Mouse (Mus musculus) stomach, embryonic 16.5 days (tissue): ENCODE measurements around the gene Spon1. TPM values are rescaled to one million over a fixed set of nuclear protein-coding genes. Genes with fewer than 3 reads are reported as not detected.

Experiments
- ATAC-seq: fragments of 200-750 bp; cut with Nextera tagmentation; 2 replicates; pipeline ENCODE4 v1.8.0; 2017; ENCODE audit warnings: moderate number of reproducible peaks, moderate TSS enrichment; ENCODE audit not compliant: insufficient read depth, low FRiP score
- H3K27ac ChIP-seq: fragments of 300-500 bp; sonication (generic); 2 replicates; pipeline ENCODE4 v1.5.1; 2014; ENCODE audit warnings: low read length
- H3K27me3 ChIP-seq: fragments of 300-500 bp; sonication (generic); 2 replicates; pipeline ENCODE4 v1.6.1; 2014; ENCODE audit warnings: low read length, control low read depth, mixed read lengths; ENCODE audit not compliant: control insufficient read depth, insufficient read depth
- H3K36me3 ChIP-seq: fragments of 300-500 bp; sonication (generic); 2 replicates; pipeline ENCODE4 v1.6.1; 2014; ENCODE audit warnings: low read length; ENCODE audit not compliant: control insufficient read depth, insufficient read depth
- H3K4me1 ChIP-seq: fragments of 300-500 bp; sonication (generic); 2 replicates; pipeline ENCODE4 v1.6.1; 2014; ENCODE audit warnings: low read length, control low read depth, mixed read lengths; ENCODE audit not compliant: control insufficient read depth, insufficient read depth
- H3K4me2 ChIP-seq: fragments of 300-500 bp; sonication (generic); 2 replicates; pipeline ENCODE4 v1.6.1; 2014; ENCODE audit warnings: low read depth, low read length, mixed read lengths
- H3K4me3 ChIP-seq: fragments of 300-500 bp; sonication (generic); replicated peaks from 2 replicates; pipeline ENCODE4 v1.5.1; 2014; ENCODE audit warnings: mild to moderate bottlenecking, low read length
- H3K9ac ChIP-seq: fragments of 300-500 bp; sonication (generic); 2 replicates; pipeline ENCODE4 v1.6.1; 2014; ENCODE audit warnings: low read length
- H3K9me3 ChIP-seq: fragments of 300-500 bp; sonication (generic); replicated peaks from 2 replicates; pipeline ENCODE4 v1.6.1; 2016; ENCODE audit warnings: low read length, control low read depth; ENCODE audit not compliant: control insufficient read depth
- WGBS: fragments of 180-500 bp; shearing (Covaris S2); extraction: QIAGEN DNeasy Blood & Tissue Kit; methylation state at CpG from one replicate; pipeline ENCODE4 v1.1.7; 2014; 5-methylcytosine and 5-hydroxymethylcytosine counted together
- polyA plus RNA-seq: library from polyadenylated mRNA; unstranded; fragments of >200 nt; fragmentation: Nextera tagmentation; extraction: Ambion mirVana; gene quantifications from 2 replicates; pipeline ENCODE4 v1.2.1, GENCODE M21; 2015

Gene Spon1
- polyA plus RNA-seq, 1 experiment from 2014 or later: 17.8 TPM

DNA sequence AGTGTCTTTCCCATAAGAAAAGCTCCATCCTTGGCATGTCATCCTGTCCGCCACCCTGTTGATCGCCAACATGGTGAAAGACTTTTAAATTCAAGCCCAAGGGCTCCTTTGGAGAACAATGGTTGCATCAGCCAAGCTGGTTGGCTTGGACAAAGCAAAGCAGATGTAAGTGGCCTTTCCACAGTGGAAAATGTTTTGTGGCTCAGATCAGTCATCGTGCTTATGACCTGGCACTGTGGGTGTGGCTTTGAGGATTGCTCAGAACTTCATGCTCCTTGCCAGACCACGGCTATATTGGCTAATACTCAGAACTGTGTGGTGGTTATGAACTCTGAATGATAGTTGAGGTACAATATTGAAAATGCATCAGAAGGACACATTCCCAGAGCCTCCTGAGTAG is 96.2 kb downstream of the Spon1 start:
- no peak overlapping the region for H3K27ac ChIP-seq
- 88% methylated on average over 4 of the region's 4 CpGs for WGBS
- no peaks in the 10 kb centered on the region for H3K4me1 ChIP-seq
- no peak overlapping the region for H3K9ac ChIP-seq
- ATAC-seq: no peak
- H3K9me3 ChIP-seq: no peaks in the 10 kb centered on the region
- H3K36me3 ChIP-seq: no peaks in the 10 kb centered on the region
- H3K4me2 ChIP-seq: no peak overlapping the region
- no peaks in the 10 kb centered on the region for H3K27me3 ChIP-seq
- H3K4me3 ChIP-seq: no peak overlapping the region

DNA sequence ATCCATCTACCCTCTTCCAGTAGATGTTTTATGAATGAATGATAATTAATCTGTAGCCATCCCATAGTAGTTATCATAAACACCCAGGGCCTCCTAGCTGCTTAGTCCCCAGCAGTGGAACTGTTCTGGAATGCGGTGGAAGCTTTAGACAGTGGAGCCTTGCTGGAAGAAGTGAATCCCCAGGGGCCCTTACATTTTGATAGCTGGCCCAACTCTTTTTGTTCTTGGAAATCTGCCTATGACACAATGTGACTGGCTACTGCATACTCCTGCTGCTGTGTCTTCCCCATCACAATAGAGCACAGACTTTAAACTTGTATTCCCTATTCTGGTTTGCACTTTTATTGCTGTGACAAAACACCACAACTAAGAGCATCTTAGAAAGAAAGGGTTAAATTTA is 107.0 kb downstream of the Spon1 start:
- ATAC-seq: no peak
- no peaks in the 10 kb centered on the region for H3K27me3 ChIP-seq
- H3K9me3 ChIP-seq: no peaks in the 10 kb centered on the region
- H3K4me1 ChIP-seq: no peaks in the 10 kb centered on the region
- H3K9ac ChIP-seq: no peak overlapping the region
- H3K4me2 ChIP-seq: no peak overlapping the region
- no peak overlapping the region for H3K4me3 ChIP-seq
- H3K36me3 ChIP-seq: no peaks in the 10 kb centered on the region
- no peak overlapping the region for H3K27ac ChIP-seq
- WGBS: 97% methylated on average over 1 of the region's 1 CpGs

DNA sequence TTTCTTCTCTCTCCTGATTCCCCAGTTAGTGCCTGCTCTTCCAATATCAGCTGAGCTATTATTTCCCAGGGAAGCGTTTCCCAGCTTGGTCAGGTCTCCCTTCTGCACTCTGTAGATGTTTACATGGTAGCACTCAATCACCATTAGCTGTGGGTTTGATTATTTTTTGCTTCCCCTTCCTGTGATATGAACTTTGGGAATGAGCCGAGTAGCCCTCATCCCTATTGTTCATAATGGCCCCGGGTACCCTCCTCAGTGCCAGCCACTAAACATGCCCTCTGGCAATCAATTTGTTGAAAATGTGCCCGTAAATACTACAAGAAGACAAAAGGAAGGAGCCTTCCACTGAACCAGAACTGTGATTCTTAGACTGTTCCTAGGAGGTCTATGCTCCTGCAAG is 111.7 kb downstream of the Spon1 start:
- Histone ChIP-seq H3K27me3 (no peaks in the 10 kb centered on the region), H3K4me3 (no peak overlapping the region), H3K4me2 (no peak overlapping the region), H3K9ac (no peak overlapping the region), H3K27ac (no peak overlapping the region), H3K9me3 (no peaks in the 10 kb centered on the region), H3K4me1 (no peaks in the 10 kb centered on the region), H3K36me3 (no peaks in the 10 kb centered on the region)
- no peak for ATAC-seq
- WGBS: 70% methylated on average over 4 of the region's 4 CpGs

DNA sequence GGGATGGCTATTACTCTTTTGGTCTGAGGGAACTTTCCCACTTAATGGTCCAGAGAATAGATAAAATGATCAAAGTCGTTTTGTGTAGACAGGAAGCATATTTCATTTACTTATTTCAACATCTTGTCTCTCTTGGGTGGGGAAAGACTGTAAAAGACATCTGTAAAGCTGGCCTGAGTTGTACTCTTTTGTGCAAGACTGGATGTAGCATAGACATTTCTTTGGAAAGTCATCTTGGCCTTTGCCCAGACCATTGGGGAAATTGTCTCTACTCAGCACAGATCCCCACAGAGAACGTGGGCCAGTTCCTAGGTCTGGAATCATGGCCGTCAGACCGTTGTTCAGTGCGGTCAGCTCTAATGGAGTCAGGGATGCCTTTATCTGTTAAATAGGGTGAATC is 112.1 kb downstream of the Spon1 start:
- H3K9ac ChIP-seq: no peak overlapping the region
- no peaks in the 10 kb centered on the region for H3K9me3 ChIP-seq
- H3K4me1 ChIP-seq: no peaks in the 10 kb centered on the region
- H3K4me2 ChIP-seq: no peak overlapping the region
- WGBS: 77% methylated on average over 5 of the region's 5 CpGs
- H3K36me3 ChIP-seq: no peaks in the 10 kb centered on the region
- H3K27me3 ChIP-seq: no peaks in the 10 kb centered on the region
- no peak for ATAC-seq
- no peak overlapping the region for H3K27ac ChIP-seq
- H3K4me3 ChIP-seq: no peak overlapping the region

DNA sequence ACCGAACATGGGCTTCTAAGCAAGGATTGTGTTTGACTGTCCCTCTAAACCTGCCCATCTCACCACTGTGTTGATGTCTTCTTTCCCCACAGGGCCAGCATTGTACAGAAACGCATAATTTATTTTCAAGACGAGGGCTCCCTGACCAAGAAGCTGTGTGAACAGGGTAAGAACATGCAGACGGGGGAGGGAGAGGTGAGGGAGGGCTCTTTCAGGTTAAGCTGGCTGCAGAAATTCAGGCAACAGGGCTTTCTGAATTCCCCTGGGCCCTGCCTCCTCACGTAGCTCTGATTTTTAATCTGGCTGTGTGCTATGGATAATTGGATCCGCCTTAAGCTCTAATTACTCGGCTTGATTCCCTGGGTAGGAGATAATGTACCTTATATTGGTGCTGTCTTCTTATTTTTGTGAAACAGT is 113.3 kb downstream of the Spon1 start:
- no peak overlapping the region for H3K4me3 ChIP-seq
- no peak overlapping the region for H3K9ac ChIP-seq
- H3K27me3 ChIP-seq: no peaks in the 10 kb centered on the region
- no peaks in the 10 kb centered on the region for H3K4me1 ChIP-seq
- H3K9me3 ChIP-seq: no peaks in the 10 kb centered on the region
- no peak for ATAC-seq
- no peak overlapping the region for H3K27ac ChIP-seq
- 74% methylated on average over 7 of the region's 7 CpGs for WGBS
- H3K4me2 ChIP-seq: no peak overlapping the region
- H3K36me3 ChIP-seq: no peaks in the 10 kb centered on the region

DNA sequence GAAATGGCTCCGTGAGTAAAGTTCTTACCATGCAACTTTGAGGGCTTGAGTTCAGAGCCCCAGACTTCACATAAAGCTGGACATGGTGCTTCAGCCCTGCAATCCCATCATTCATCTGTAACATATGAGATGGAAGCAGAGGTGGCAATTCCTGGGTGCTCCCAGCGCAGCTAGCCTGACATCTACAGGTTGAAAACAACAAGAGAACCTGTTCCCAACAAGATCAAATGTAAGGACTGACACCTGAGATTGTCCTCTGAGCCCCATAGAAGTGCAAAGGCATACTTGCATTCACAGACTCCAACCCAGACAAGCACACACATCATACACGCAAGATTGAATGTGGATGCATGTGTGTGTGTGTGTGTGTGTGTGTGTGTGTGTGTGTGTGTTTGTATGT is 114.2 kb downstream of the Spon1 start:
- H3K9me3 ChIP-seq: no peaks in the 10 kb centered on the region
- no peak overlapping the region for H3K4me3 ChIP-seq
- no peaks in the 10 kb centered on the region for H3K4me1 ChIP-seq
- no peak overlapping the region for H3K27ac ChIP-seq
- no peak overlapping the region for H3K9ac ChIP-seq
- no peaks in the 10 kb centered on the region for H3K36me3 ChIP-seq
- ATAC-seq: no peak
- H3K4me2 ChIP-seq: no peak overlapping the region
- WGBS: 88% methylated on average over 3 of the region's 3 CpGs
- no peaks in the 10 kb centered on the region for H3K27me3 ChIP-seq

DNA sequence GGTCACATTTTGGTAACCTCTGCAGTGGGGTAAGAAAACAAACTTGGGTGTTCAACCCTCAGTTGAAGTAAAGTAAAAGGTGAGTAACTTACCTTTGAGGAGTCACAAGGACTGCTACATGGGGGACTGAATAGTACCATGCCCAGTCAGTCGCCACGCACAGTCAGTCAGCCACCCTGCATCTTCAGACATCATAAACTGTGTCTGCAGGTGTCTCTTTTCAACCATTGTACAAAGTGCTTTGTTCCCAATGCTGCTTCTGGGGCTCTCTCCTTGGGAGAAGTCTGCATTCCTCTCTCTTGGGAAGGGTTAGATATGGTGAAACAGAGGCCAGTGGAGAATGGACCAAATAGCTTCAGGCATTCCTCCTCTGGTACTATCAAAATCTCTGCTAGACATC is 125.0 kb downstream of the Spon1 start:
- Histone ChIP-seq H3K9me3 (no peaks in the 10 kb centered on the region), H3K4me3 (no peak overlapping the region), H3K36me3 (no peaks in the 10 kb centered on the region), H3K4me2 (no peak overlapping the region), H3K4me1 (no peaks in the 10 kb centered on the region), H3K27me3 (no peaks in the 10 kb centered on the region), H3K27ac (no peak overlapping the region), H3K9ac (no peak overlapping the region)
- WGBS: 90% methylated on average over 2 of the region's 2 CpGs
- no peak for ATAC-seq

DNA sequence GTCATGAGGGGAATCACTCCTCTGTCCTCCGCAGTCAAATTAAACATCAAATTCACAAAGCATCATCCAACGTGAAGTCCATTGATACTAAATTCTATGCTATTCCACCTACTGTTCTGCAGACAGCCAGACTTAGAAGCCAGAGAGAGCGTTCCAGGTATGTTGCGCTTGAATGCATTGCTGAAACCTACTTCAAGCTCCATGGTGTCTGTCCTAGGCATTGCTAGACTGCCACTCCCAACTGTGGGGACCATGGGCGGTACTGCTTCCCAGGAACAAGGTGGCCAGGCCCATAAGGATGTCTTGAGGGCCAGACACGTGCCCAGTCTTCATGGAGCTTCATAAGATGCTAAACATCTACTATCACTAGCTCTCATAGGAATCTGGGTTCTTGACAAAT is 125.7 kb downstream of the Spon1 start:
- Histone ChIP-seq H3K4me2 (no peak overlapping the region), H3K9me3 (no peaks in the 10 kb centered on the region), H3K27me3 (no peaks in the 10 kb centered on the region), H3K9ac (no peak overlapping the region), H3K4me3 (no peak overlapping the region), H3K27ac (no peak overlapping the region), H3K36me3 (no peaks in the 10 kb centered on the region), H3K4me1 (no peaks in the 10 kb centered on the region)
- WGBS: 84% methylated on average over 6 of the region's 6 CpGs
- no peak for ATAC-seq

DNA sequence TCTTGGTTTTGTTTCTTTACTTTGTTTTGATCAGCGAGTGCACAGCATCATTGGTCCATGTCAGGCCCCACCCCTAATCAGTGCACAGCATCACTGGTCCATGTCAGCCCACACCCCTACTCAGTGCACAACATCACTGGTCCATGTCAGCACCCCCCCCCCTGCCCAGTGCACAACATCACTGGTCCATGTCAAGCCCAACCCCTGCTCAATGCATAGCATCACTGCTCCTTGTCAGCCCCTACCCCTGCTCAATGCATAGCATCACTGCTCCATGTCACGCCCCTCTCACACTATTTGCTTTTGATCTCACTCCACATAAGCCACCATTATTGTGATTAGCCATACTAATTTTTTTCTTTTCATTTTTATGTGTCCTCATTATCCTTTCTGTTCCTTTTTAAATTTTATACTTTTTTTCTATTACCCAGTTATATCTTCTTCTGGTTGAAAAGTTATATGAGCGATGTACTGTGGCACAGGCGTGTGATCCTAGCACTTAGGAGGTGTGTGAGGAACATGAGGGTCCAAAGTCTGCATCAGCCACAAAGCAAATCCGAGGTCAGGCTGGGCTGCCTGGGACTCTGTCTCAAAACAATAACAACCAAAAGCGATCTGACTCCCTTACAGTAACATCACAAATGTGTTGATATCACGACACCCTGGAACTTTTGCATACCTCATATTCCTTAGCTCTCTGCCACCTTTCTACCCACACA is 128.3 kb downstream of the Spon1 start:
- H3K4me1 ChIP-seq: no peaks in the 10 kb centered on the region
- WGBS: 82% methylated on average over 7 of the region's 7 CpGs
- ATAC-seq: 0 out of 2 replicates have a peak, but pooled peaks have one; percentile 33
- H3K36me3 ChIP-seq: no peaks in the 10 kb centered on the region
- no peak overlapping the region for H3K4me2 ChIP-seq
- H3K27ac ChIP-seq: no peak overlapping the region
- H3K27me3 ChIP-seq: no peaks in the 10 kb centered on the region
- no peak overlapping the region for H3K9ac ChIP-seq
- H3K9me3 ChIP-seq: no peaks in the 10 kb centered on the region
- no peak overlapping the region for H3K4me3 ChIP-seq
